Comparison of ENCODE assay signal across 1 mouse cellular context in the genomic region with DNA sequence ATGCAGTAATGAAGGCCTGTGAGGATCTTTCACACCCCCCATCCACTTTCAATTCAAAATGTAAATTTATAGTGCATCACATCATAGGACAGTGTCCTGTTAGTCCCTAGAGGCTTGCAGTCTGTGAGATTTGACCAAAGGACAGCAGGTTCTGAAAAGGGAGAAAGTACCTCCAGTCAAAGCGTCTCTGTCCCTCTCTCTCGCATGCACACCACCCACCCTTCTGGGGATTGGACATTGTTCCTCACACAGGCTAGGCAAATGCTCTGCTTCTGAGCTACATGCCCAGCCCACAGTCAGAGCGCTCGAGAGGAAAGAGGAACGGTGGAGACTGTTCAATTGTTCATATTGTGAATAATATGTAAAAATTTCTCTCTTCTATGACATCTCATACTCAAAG.
TF ChIP-seq lines count a peak whose summit lies in the region.

No protein-coding gene starts in this region.

TF ChIP-seq in CH12.LX, 34 proteins besides CTCF, POLR2A, EP300 and RAD21 (continued from another document):
- no peak for TF ChIP-seq HCFC1 (IDR thresholded peaks at IDR 0.05; ENCODE audit: low read depth, low read length)
- no peak for TF ChIP-seq SMC3 (IDR thresholded peaks at IDR 0.05; ENCODE audit: low read depth, low read length)
- peak; percentile 61 for TF ChIP-seq ETS1 (conservative IDR thresholded peaks at IDR 0.05; ENCODE audit: low read depth, low read length)
- no peak for TF ChIP-seq MYC (IDR thresholded peaks at IDR 0.05; ENCODE audit: low read depth, low read length)
- TF ChIP-seq ZKSCAN1 (IDR thresholded peaks at IDR 0.05; ENCODE audit: borderline replicate concordance, low read depth, low read length), result no peak
- no peak for TF ChIP-seq NELFE (IDR thresholded peaks at IDR 0.05; ENCODE audit: low read depth, low read length)
- no peak for TF ChIP-seq E2F4 (IDR thresholded peaks at IDR 0.05; ENCODE audit: insufficient replicate concordance, low read depth, low read length)
- no peak; the same call in 1 of the 2 replicates for TF ChIP-seq CHD1 (IDR thresholded peaks at IDR 0.05; ENCODE audit: low read depth, low read length)
- TF ChIP-seq KAT2A (IDR thresholded peaks at IDR 0.05; ENCODE audit: insufficient replicate concordance, low read length), result 0 out of 2 replicates have a peak, but pooled peaks have one; percentile 44
- TF ChIP-seq TBP (conservative IDR thresholded peaks at IDR 0.05; ENCODE audit: low read depth, low read length), result 0 out of 2 replicates have a peak, but pooled peaks have one; percentile 13
- no peak for TF ChIP-seq PAX5 (IDR thresholded peaks at IDR 0.05; ENCODE audit: low read length)
- no peak for TF ChIP-seq MXI1 (IDR thresholded peaks at IDR 0.05; ENCODE audit: low read depth, low read length)
- no peak for TF ChIP-seq SIN3A (IDR thresholded peaks at IDR 0.05; ENCODE audit: low read length)
- TF ChIP-seq MEF2A (IDR thresholded peaks at IDR 0.05; ENCODE audit: borderline replicate concordance, low read depth, low read length), result peak; percentile 84; the same call in 1 of the 2 replicates
